Mouse (Mus musculus): ENCODE measurements around the gene Aqp7. TPM values are rescaled to one million over a fixed set of nuclear protein-coding genes. Genes with fewer than 3 reads are reported as not detected.
"Not testable (repeated sequence)": the region's sequence is repeated elsewhere in the genome, so short reads cannot be mapped to it uniquely, and the experiment has no call there.

The Aqp7 gene
- 10 to 100 TPM; 11.5 to 11.7 TPM for total RNA-seq (2021)

- DNase-seq, result peak; percentile 27
Measured at GRCm38 (mm10) chr4:41047524-41048271, at the start of gene Aqp7. Aqp7 (minus strand) TSS chr4:41048139.

- DNase-seq, result no peak
Measured at GRCm38 (mm10) chr4:41097381-41097780, 49.4 kb upstream of the Aqp7 start.

- no peak for DNase-seq
Measured at GRCm38 (mm10) chr4:41096794-41097193, 48.9 kb upstream of the Aqp7 start.

GRCm38 (mm10) chr4:41096169-41096568 lies 48.2 kb upstream of the Aqp7 start:
- DNase-seq, result no peak

- peak; percentile 69 for DNase-seq
Measured at GRCm38 (mm10) chr4:41094361-41094760, 46.4 kb upstream of the Aqp7 start.

GRCm38 (mm10) chr4:41092958-41093357 lies 45.0 kb upstream of the Aqp7 start:
- no peak for DNase-seq

- DNase-seq, result no peak
Measured at GRCm38 (mm10) chr4:41091391-41091790, 43.5 kb upstream of the Aqp7 start.

GRCm38 (mm10) chr4:41089705-41090104 lies 41.8 kb upstream of the Aqp7 start:
- no peak for DNase-seq

- no peak for DNase-seq
Measured at GRCm38 (mm10) chr4:41089189-41089588, 41.2 kb upstream of the Aqp7 start.

- DNase-seq, result no peak
Measured at GRCm38 (mm10) chr4:41087459-41088298, 39.7 kb upstream of the Aqp7 start.

GRCm38 (mm10) chr4:41086947-41087346 lies 39.0 kb upstream of the Aqp7 start:
- no peak for DNase-seq

GRCm38 (mm10) chr4:41084819-41085218 lies 36.9 kb upstream of the Aqp7 start:
- no peak for DNase-seq

- DNase-seq, result not testable (repeated sequence)
Measured at GRCm38 (mm10) chr4:41082803-41083202, 34.9 kb upstream of the Aqp7 start.

- DNase-seq, result no peak
Measured at GRCm38 (mm10) chr4:41081733-41082132, 33.8 kb upstream of the Aqp7 start.

- DNase-seq, result no peak
Measured at GRCm38 (mm10) chr4:41078726-41079125, 30.8 kb upstream of the Aqp7 start.

GRCm38 (mm10) chr4:41074461-41074860 lies 26.5 kb upstream of the Aqp7 start:
- DNase-seq, result peak; percentile 29

- DNase-seq, result no peak
Measured at GRCm38 (mm10) chr4:41073008-41073817, 25.3 kb upstream of the Aqp7 start.

- no peak for DNase-seq
Measured at GRCm38 (mm10) chr4:41071500-41072429, 23.8 kb upstream of the Aqp7 start.

GRCm38 (mm10) chr4:41065196-41065595 lies 17.3 kb upstream of the Aqp7 start:
- DNase-seq, result no peak

- peak; percentile 40 for DNase-seq
Measured at GRCm38 (mm10) chr4:41063894-41064673, 16.1 kb upstream of the Aqp7 start.

GRCm38 (mm10) chr4:41063351-41063750 lies 15.4 kb upstream of the Aqp7 start:
- DNase-seq, result no peak
